26 mouse cellular contexts compared by ENCODE assay signal in the genomic region with DNA sequence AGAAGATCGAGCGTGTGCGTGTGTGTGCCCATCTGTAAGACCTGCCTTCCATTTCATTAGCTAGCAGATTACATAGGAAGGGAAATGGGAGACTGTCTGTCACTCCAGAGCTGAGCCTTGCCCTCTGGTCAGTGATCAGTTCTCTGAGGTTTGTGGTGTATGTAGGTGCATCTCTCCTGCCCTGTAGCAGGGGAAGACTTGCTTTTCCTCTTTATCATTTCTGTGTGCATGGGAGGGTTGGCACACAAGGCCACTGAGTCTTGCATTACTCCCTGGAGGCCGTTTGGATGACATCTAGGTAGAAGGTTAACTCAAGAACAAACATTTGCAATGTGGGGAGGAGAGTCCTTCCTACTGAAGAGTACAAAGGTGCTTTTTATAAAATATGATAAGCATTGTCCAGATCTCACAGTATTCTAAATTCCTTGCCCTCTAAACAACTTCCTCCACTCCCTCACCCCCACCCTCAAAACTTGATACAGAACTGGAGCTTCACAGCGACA. TPM values are rescaled to one million over a fixed set of nuclear protein-coding genes. Genes with fewer than 3 reads are reported as not detected.
DNase-seq lines count a peak whose midpoint lies in the region; ATAC-seq lines count a peak whose summit lies in the region.
"Had no signal": no experiment of that assay in that cellular context is flagged by ENCODE, and none has a peak within 500 bp of the region (broad histone marks: within the 10 kb centered on the region; RNA-seq: fewer than 3 reads in every experiment).

No protein-coding gene starts in this region.

- H3K27me3 ChIP-seq in liver, embryonic 16.5 days (ENCODE audit: control insufficient read depth, insufficient read depth, low read depth, low read length), result no peaks in the 10 kb centered on the region
- H3K27me3 ChIP-seq in liver, embryonic 11.5 days (replicated peaks; ENCODE audit: control insufficient read depth, insufficient read depth, low read length), result no peaks in the 10 kb centered on the region
- no peaks in the 10 kb centered on the region for H3K27me3 ChIP-seq in intestine, embryonic 15.5 days (replicated peaks)
- no peaks in the 10 kb centered on the region for H3K27me3 ChIP-seq in limb, embryonic 10.5 days (ENCODE audit: low read depth, poor library complexity, severe bottlenecking)
- H3K27me3 ChIP-seq: embryonic facial prominence, embryonic 13.5 days; forebrain, embryonic 15.5 days; heart, embryonic 13.5 days; limb, embryonic 12.5 days; midbrain, embryonic 12.5 days; stomach, embryonic 15.5 days had no signal

- H3K27ac ChIP-seq in liver, embryonic 16.5 days (ENCODE audit: low read length), result peak overlapping the region; percentile 66
- no peak overlapping the region for H3K27ac ChIP-seq in liver, embryonic 11.5 days (ENCODE audit: low read depth, low read length)
- peak overlapping the region; percentile 73 for H3K27ac ChIP-seq in intestine, embryonic 15.5 days
- H3K27ac ChIP-seq in limb, embryonic 10.5 days, result peak overlapping the region; percentile 67; the same call in 1 of the 2 replicates
- H3K27ac ChIP-seq: embryonic facial prominence, embryonic 13.5 days; forebrain, embryonic 10.5 days; forebrain, embryonic 15.5 days; heart, embryonic 13.5 days; hindbrain, embryonic 14.5 days; limb, embryonic 12.5 days; liver, embryonic 14.5 days; midbrain, embryonic 12.5 days; stomach, embryonic 15.5 days had no signal

- no peak overlapping the region for H3K4me3 ChIP-seq in liver, embryonic 16.5 days (ENCODE audit: low read depth, low read length)
- H3K4me3 ChIP-seq in liver, embryonic 11.5 days (ENCODE audit: low read depth, low read length), result no peak overlapping the region
- no peak overlapping the region for H3K4me3 ChIP-seq in intestine, embryonic 15.5 days (replicated peaks)
- H3K4me3 ChIP-seq in limb, embryonic 10.5 days, result no peak overlapping the region
- H3K4me3 ChIP-seq: embryonic facial prominence, embryonic 13.5 days; forebrain, embryonic 10.5 days; forebrain, embryonic 15.5 days; heart, embryonic 13.5 days; limb, embryonic 12.5 days; midbrain, embryonic 12.5 days; stomach, embryonic 15.5 days had no signal

- H3K4me2 ChIP-seq in liver, embryonic 16.5 days (ENCODE audit: low read depth, low read length), result no peak overlapping the region
- H3K4me2 ChIP-seq in liver, embryonic 11.5 days, result no peak overlapping the region
- no peak overlapping the region for H3K4me2 ChIP-seq in intestine, embryonic 15.5 days (replicated peaks)
- H3K4me2 ChIP-seq: embryonic facial prominence, embryonic 13.5 days; forebrain, embryonic 15.5 days; heart, embryonic 13.5 days; hindbrain, embryonic 14.5 days; limb, embryonic 12.5 days; midbrain, embryonic 12.5 days; stomach, embryonic 15.5 days had no signal

- 0 out of 2 replicates have a peak, but pooled peaks cover 2% of the 10 kb centered on the region for H3K36me3 ChIP-seq in liver, embryonic 16.5 days (ENCODE audit: control insufficient read depth, insufficient read depth)
- peaks cover 12% of the 10 kb centered on the region for H3K36me3 ChIP-seq in liver, embryonic 11.5 days (ENCODE audit: control insufficient read depth, insufficient read depth, low read length)
- H3K36me3 ChIP-seq in intestine, embryonic 15.5 days, result peaks cover 11% of the 10 kb centered on the region
- H3K36me3 ChIP-seq in limb, embryonic 10.5 days, result peaks cover 58% of the 10 kb centered on the region

- no peaks in the 10 kb centered on the region for H3K9me3 ChIP-seq in liver, embryonic 16.5 days (replicated peaks; ENCODE audit: control insufficient read depth, low read length)
- H3K9me3 ChIP-seq in liver, embryonic 11.5 days (ENCODE audit: control insufficient read depth, low read length), result no peaks in the 10 kb centered on the region
- H3K9me3 ChIP-seq in intestine, embryonic 15.5 days, result no peaks in the 10 kb centered on the region
- H3K9me3 ChIP-seq in limb, embryonic 10.5 days (replicated peaks), result no peaks in the 10 kb centered on the region
- H3K9me3 ChIP-seq: embryonic facial prominence, embryonic 13.5 days; forebrain, embryonic 10.5 days; forebrain, embryonic 15.5 days; heart, embryonic 13.5 days; limb, embryonic 12.5 days; midbrain, embryonic 12.5 days; stomach, embryonic 15.5 days had no signal

- no peak for DNase-seq in liver, embryonic 11.5 days (ENCODE audit: low spot score)
- DNase-seq in limb, embryonic 10.5 days (ENCODE audit: low spot score), result no peak
- no peak for DNase-seq in ovary, postnatal 14 days (ENCODE audit: low spot score)
- no peak for DNase-seq in kidney, adult 11 months
- DNase-seq: adrenal gland, postnatal 25 days; B cell, adult 2 months; cerebellum, adult 11-12 months; cerebellum, postnatal 10 days; heart, postnatal 10 days; kidney, postnatal 25 days; lung, postnatal 36 days; retina, postnatal 1 day; right cerebral cortex, postnatal 14 days; thymus, adult 2 months; thymus, postnatal 36 days had no signal

- H3K4me1 ChIP-seq in liver, embryonic 16.5 days (ENCODE audit: control insufficient read depth, low read depth, low read length), result peaks cover 19% of the 10 kb centered on the region
- H3K4me1 ChIP-seq in liver, embryonic 11.5 days (replicated peaks; ENCODE audit: control insufficient read depth, insufficient read depth, low read length), result peaks cover 13% of the 10 kb centered on the region
- peaks cover 11% of the 10 kb centered on the region for H3K4me1 ChIP-seq in intestine, embryonic 15.5 days (replicated peaks)
- peaks cover 38% of the 10 kb centered on the region for H3K4me1 ChIP-seq in limb, embryonic 10.5 days

- 51% methylated on average over 5 of the region's 5 CpGs for WGBS in liver, embryonic 16.5 days (ENCODE audit: insufficient replicate concordance)
- WGBS in liver, embryonic 11.5 days, result 65% methylated on average over 5 of the region's 5 CpGs
- WGBS in intestine, embryonic 15.5 days, result 55% methylated on average over 5 of the region's 5 CpGs
- 79% methylated on average over 5 of the region's 5 CpGs for WGBS in limb, embryonic 10.5 days

- peak; percentile 30; the same call in 1 of the 2 replicates for ATAC-seq in liver, embryonic 16.5 days (ENCODE audit: low read depth)
- no peak for ATAC-seq in liver, embryonic 11.5 days (replicated peaks; ENCODE audit: low FRiP score)
- ATAC-seq in intestine, embryonic 15.5 days, result peak; percentile 76
- ATAC-seq: forebrain, embryonic 15.5 days had no signal

- H3K9ac ChIP-seq in liver, embryonic 16.5 days (ENCODE audit: low read depth, low read length), result no peak overlapping the region
- H3K9ac ChIP-seq in liver, embryonic 11.5 days (ENCODE audit: low read depth, low read length), result no peak overlapping the region
- H3K9ac ChIP-seq in intestine, embryonic 15.5 days, result no peak overlapping the region
- H3K9ac ChIP-seq: embryonic facial prominence, embryonic 13.5 days; forebrain, embryonic 15.5 days; heart, embryonic 13.5 days; hindbrain, embryonic 14.5 days; limb, embryonic 12.5 days; liver, embryonic 14.5 days; midbrain, embryonic 12.5 days; stomach, embryonic 15.5 days had no signal

RNA-seq across cellular contexts. Expression of a gene that starts 18.2 kb away (rescaled TPM):
- 69.8 and 77.7 TPM in 2 replicates for polyA plus RNA-seq in liver, embryonic 16.5 days (2015; fragmentation: Nextera tagmentation; extraction: Ambion mirVana)
- polyA plus RNA-seq in liver, embryonic 11.5 days (2014; fragmentation: Nextera tagmentation; extraction: Ambion mirVana), result 107 and 114 TPM in 2 replicates
- polyA plus RNA-seq in intestine, embryonic 15.5 days (2015; fragmentation: Nextera tagmentation; extraction: Ambion mirVana), result 110 and 114 TPM in 2 replicates
- 156 and 181 TPM in 2 replicates for polyA plus RNA-seq in limb, embryonic 10.5 days (2016; fragmentation: Nextera tagmentation; extraction: Ambion mirVana)

RNA-seq across cellular contexts. Expression of a gene that starts 38.1 kb away (rescaled TPM):
- 0.26 and 0.30 TPM in 2 replicates for polyA plus RNA-seq in liver, embryonic 16.5 days (2015; fragmentation: Nextera tagmentation; extraction: Ambion mirVana)
- 1.8 and 3.1 TPM in 2 replicates for polyA plus RNA-seq in liver, embryonic 11.5 days (2014; fragmentation: Nextera tagmentation; extraction: Ambion mirVana)
- polyA plus RNA-seq in intestine, embryonic 15.5 days (2015; fragmentation: Nextera tagmentation; extraction: Ambion mirVana), result 2.3 and 2.7 TPM in 2 replicates
- 12.3 and 13.5 TPM in 2 replicates for polyA plus RNA-seq in limb, embryonic 10.5 days (2016; fragmentation: Nextera tagmentation; extraction: Ambion mirVana)
- polyA plus RNA-seq: hindbrain, embryonic 14.5 days had no signal
